ENCODE assay signal across 9 mouse cellular contexts in genomic region chr4:150257252-150258204, GRCm38 (mm10). TPM values are rescaled to one million over a fixed set of nuclear protein-coding genes. Genes with fewer than 3 reads are reported as not detected.
DNase-seq lines count a peak whose midpoint lies in the region; ATAC-seq and TF ChIP-seq lines count a peak whose summit lies in the region.
"Had no signal": no experiment of that assay in that cellular context is flagged by ENCODE, and none has a peak within 500 bp of the region (broad histone marks: within the 10 kb centered on the region; RNA-seq: fewer than 3 reads in every experiment).

No protein-coding gene starts in this region.

- H3K4me3 ChIP-seq in cortical plate, adult 2 months (ENCODE audit: insufficient read depth, low read length) = no peak overlapping the region
- no peak overlapping the region for H3K4me3 ChIP-seq in intestine, embryonic 16.5 days (ENCODE audit: low read length)
- no peak overlapping the region for H3K4me3 ChIP-seq in limb, embryonic 11.5 days (ENCODE audit: low read depth, low read length)
- no peak overlapping the region for H3K4me3 ChIP-seq in midbrain, embryonic 12.5 days
- H3K4me3 ChIP-seq: megakaryocyte, embryonic 14.5 days had no signal

- peak overlapping the region; percentile 20 for H3K27ac ChIP-seq in cortical plate, adult 2 months (ENCODE audit: insufficient read depth, low read length)
- peak overlapping the region; percentile 42 for H3K27ac ChIP-seq in intestine, embryonic 16.5 days (ENCODE audit: low read length)
- H3K27ac ChIP-seq in limb, embryonic 11.5 days (replicated peaks; ENCODE audit: low read depth, low read length) = no peak overlapping the region
- H3K27ac ChIP-seq in midbrain, embryonic 12.5 days (replicated peaks) = peak overlapping the region; percentile 26

- H3K9me3 ChIP-seq in intestine, embryonic 16.5 days (ENCODE audit: control insufficient read depth, low read length) = no peaks in the 10 kb centered on the region
- H3K9me3 ChIP-seq in limb, embryonic 11.5 days (ENCODE audit: control insufficient read depth, low read length) = no peaks in the 10 kb centered on the region
- H3K9me3 ChIP-seq in midbrain, embryonic 12.5 days = no peaks in the 10 kb centered on the region

- no peak for TF ChIP-seq POLR2A in cortical plate, adult 2 months (IDR thresholded peaks at IDR 0.05; ENCODE audit: extremely low read depth, insufficient read depth, low read length)

- H3K4me1 ChIP-seq in cortical plate, adult 2 months (ENCODE audit: control insufficient read depth, insufficient read depth, low read length) = peaks cover 6% of the 10 kb centered on the region
- peaks cover 11% of the 10 kb centered on the region; the same call in 1 of the 2 replicates for H3K4me1 ChIP-seq in intestine, embryonic 16.5 days (ENCODE audit: control insufficient read depth, insufficient read depth, low read length)
- no peaks in the 10 kb centered on the region for H3K4me1 ChIP-seq in limb, embryonic 11.5 days (ENCODE audit: control insufficient read depth, insufficient read depth, low read length)
- peaks cover 36% of the 10 kb centered on the region for H3K4me1 ChIP-seq in midbrain, embryonic 12.5 days

- DNase-seq in adipocyte (ENCODE audit: low spot score) = peak; percentile 86
- peak; percentile 93 for DNase-seq in limb, embryonic 11.5 days (ENCODE audit: low spot score)
- DNase-seq in skeletal muscle tissue, adult 2 months (ENCODE audit: low read depth, low spot score) = peak; percentile 94
- DNase-seq in yolk sac, embryonic 10.5 days (ENCODE audit: low spot score) = peak; percentile 83

- no peak overlapping the region for H3K4me2 ChIP-seq in intestine, embryonic 16.5 days (ENCODE audit: low read depth, low read length)
- no peak overlapping the region for H3K4me2 ChIP-seq in limb, embryonic 11.5 days (ENCODE audit: low read depth, severe bottlenecking)
- no peak overlapping the region for H3K4me2 ChIP-seq in midbrain, embryonic 12.5 days (replicated peaks)

- peak overlapping the region; percentile 25; the same call in 1 of the 2 replicates for H3K9ac ChIP-seq in intestine, embryonic 16.5 days (ENCODE audit: low read depth, low read length)
- no peak overlapping the region for H3K9ac ChIP-seq in limb, embryonic 11.5 days (ENCODE audit: low read length)
- H3K9ac ChIP-seq in midbrain, embryonic 12.5 days (replicated peaks) = no peak overlapping the region; the same call in 1 of the 2 replicates

- WGBS in intestine, embryonic 16.5 days = 46% methylated on average over 20 of the region's 20 CpGs
- 59% methylated on average over 20 of the region's 20 CpGs for WGBS in limb, embryonic 11.5 days
- 53% methylated on average over 20 of the region's 20 CpGs for WGBS in midbrain, embryonic 12.5 days

- TF ChIP-seq CTCF in cortical plate, adult 2 months (IDR thresholded peaks at IDR 0.05; ENCODE audit: extremely low read depth, insufficient read depth, low read length) = peak; percentile 63

- 0 out of 2 replicates have a peak, but pooled peaks cover 2% of the 10 kb centered on the region for H3K36me3 ChIP-seq in intestine, embryonic 16.5 days (ENCODE audit: control insufficient read depth, insufficient read depth, low read length)
- no peaks in the 10 kb centered on the region for H3K36me3 ChIP-seq in limb, embryonic 11.5 days (ENCODE audit: control insufficient read depth, insufficient read depth, low read length)
- peaks cover 5% of the 10 kb centered on the region; the same call in 1 of the 2 replicates for H3K36me3 ChIP-seq in midbrain, embryonic 12.5 days

- ATAC-seq in granulocyte monocyte progenitor cell, adult 5-6 weeks (replicated peaks; ENCODE audit: poor library complexity, severe bottlenecking) = peak; percentile 86
- ATAC-seq in intestine, embryonic 16.5 days = peak; percentile 78
- peak; percentile 75; the same call in 1 of the 2 replicates for ATAC-seq in limb, embryonic 11.5 days (ENCODE audit: insufficient number of reproducible peaks, low FRiP score, low TSS enrichment, low read depth)
- peak; percentile 57 for ATAC-seq in midbrain, embryonic 12.5 days (ENCODE audit: low FRiP score, low read depth)

- H3K27me3 ChIP-seq in intestine, embryonic 16.5 days (replicated peaks; ENCODE audit: control insufficient read depth, insufficient read depth, low read length) = no peaks in the 10 kb centered on the region
- no peaks in the 10 kb centered on the region for H3K27me3 ChIP-seq in limb, embryonic 11.5 days (ENCODE audit: control insufficient read depth, insufficient read depth, low read length)
- H3K27me3 ChIP-seq in midbrain, embryonic 12.5 days = no peaks in the 10 kb centered on the region

RNA-seq across cellular contexts. Expression of gene Eno1, which starts 21.0 kb away (rescaled TPM):
- 902 and 906 TPM in 2 replicates for polyA plus RNA-seq in cortical plate, adult 2 months (2012; rRNA removed)
- total RNA-seq in granulocyte monocyte progenitor cell, adult 5-6 weeks (2014; fragmentation: Nextera tagmentation) = 409 and 424 TPM in 2 replicates
- total RNA-seq in granulocyte monocyte progenitor cell, adult 5-6 weeks (2017) = 380 and 423 TPM in 2 replicates
- polyA plus RNA-seq in intestine, embryonic 16.5 days (2015; fragmentation: Nextera tagmentation; extraction: Ambion mirVana) = 1,882 and 2,067 TPM in 2 replicates
- polyA plus RNA-seq in limb, embryonic 11.5 days (2014; fragmentation: Nextera tagmentation; extraction: Ambion mirVana) = 2,196 and 2,311 TPM in 2 replicates
- 1,057 and 1,083 TPM in 2 replicates for polyA plus RNA-seq in midbrain, embryonic 12.5 days (2016; fragmentation: Nextera tagmentation; extraction: Ambion mirVana)

RNA-seq across cellular contexts. Expression of gene Rere, which starts 23.9 kb away (rescaled TPM):
- 44.2 and 50.5 TPM in 2 replicates for polyA plus RNA-seq in cortical plate, adult 2 months (2012; rRNA removed)
- total RNA-seq in granulocyte monocyte progenitor cell, adult 5-6 weeks (2014; fragmentation: Nextera tagmentation) = 78.8 and 90.6 TPM in 2 replicates
- total RNA-seq in granulocyte monocyte progenitor cell, adult 5-6 weeks (2017) = 11.8 and 22.7 TPM in 2 replicates
- polyA plus RNA-seq in intestine, embryonic 16.5 days (2015; fragmentation: Nextera tagmentation; extraction: Ambion mirVana) = 20.0 and 22.2 TPM in 2 replicates
- 37.9 and 44.9 TPM in 2 replicates for polyA plus RNA-seq in limb, embryonic 11.5 days (2014; fragmentation: Nextera tagmentation; extraction: Ambion mirVana)
- 50.7 and 59.1 TPM in 2 replicates for polyA plus RNA-seq in midbrain, embryonic 12.5 days (2016; fragmentation: Nextera tagmentation; extraction: Ambion mirVana)

RNA-seq across cellular contexts. Expression of gene Car6, which starts 56.4 kb away (rescaled TPM):
- not detected in 2 replicates for polyA plus RNA-seq in cortical plate, adult 2 months (2012; rRNA removed)
- not detected in 2 replicates for total RNA-seq in granulocyte monocyte progenitor cell, adult 5-6 weeks (2014; fragmentation: Nextera tagmentation)
- not detected in 2 replicates for total RNA-seq in granulocyte monocyte progenitor cell, adult 5-6 weeks (2017)
- not detected in 2 replicates for polyA plus RNA-seq in intestine, embryonic 16.5 days (2015; fragmentation: Nextera tagmentation; extraction: Ambion mirVana)
- 0.09 and 0.34 TPM in 2 replicates for polyA plus RNA-seq in limb, embryonic 11.5 days (2014; fragmentation: Nextera tagmentation; extraction: Ambion mirVana)
- not detected in 2 replicates for polyA plus RNA-seq in midbrain, embryonic 12.5 days (2016; fragmentation: Nextera tagmentation; extraction: Ambion mirVana)
